Mouse (Mus musculus) brain, embryonic 14.5 days (tissue): Measurements from ENCODE around the gene Apoc4.

ENCODE experiments used
- CTCF ChIP-seq: fragments of 200-500 bp; IDR thresholded peaks from 2 replicates; pipeline ENCODE4 v1.5.1; 2012; ENCODE audit warnings: inconsistent platforms, mild to moderate bottlenecking, moderate library complexity, borderline replicate concordance; ENCODE audit not compliant: insufficient read depth, insufficient read length; ENCODE audit errors: extremely low read depth
- POLR2A ChIP-seq: fragments of 200-500 bp; IDR thresholded peaks from 2 replicates; pipeline ENCODE4 v1.6.1; 2012; ENCODE audit warnings: mild to moderate bottlenecking, inconsistent platforms, borderline replicate concordance; ENCODE audit not compliant: poor library complexity, insufficient read depth, insufficient read length, severe bottlenecking; ENCODE audit errors: extremely low read depth

DNA sequence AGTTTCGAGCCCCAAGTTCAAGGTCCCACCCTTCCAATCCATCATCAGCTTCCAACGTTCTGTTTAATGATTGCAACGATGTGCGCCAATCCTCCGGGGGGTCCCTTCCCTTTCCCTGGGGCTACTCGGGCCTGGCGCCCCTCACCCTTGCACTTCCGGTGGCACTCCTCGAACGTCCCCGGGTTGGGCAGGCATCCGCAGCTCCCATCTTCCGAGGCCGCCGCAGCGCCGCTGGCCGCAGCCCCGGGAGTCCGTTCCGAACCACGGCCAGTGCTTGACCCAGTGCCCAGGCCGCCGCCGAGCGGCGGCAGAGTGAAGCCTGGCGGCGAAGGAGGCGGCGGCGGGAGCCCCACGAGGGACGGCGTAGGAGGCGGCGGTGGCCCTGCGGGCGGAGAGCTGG, 33.6 kb upstream of the Apoc4 start:
- TF ChIP-seq CTCF (no peak), POLR2A (no peak)
